Mouse (Mus musculus): Measurements from ENCODE around the gene Trpm8.

Gene Trpm8

GRCm38 (mm10) chr1:88304261-88304985, 27.0 kb downstream of the Trpm8 start:
- DNase-seq: no peak

DNA sequence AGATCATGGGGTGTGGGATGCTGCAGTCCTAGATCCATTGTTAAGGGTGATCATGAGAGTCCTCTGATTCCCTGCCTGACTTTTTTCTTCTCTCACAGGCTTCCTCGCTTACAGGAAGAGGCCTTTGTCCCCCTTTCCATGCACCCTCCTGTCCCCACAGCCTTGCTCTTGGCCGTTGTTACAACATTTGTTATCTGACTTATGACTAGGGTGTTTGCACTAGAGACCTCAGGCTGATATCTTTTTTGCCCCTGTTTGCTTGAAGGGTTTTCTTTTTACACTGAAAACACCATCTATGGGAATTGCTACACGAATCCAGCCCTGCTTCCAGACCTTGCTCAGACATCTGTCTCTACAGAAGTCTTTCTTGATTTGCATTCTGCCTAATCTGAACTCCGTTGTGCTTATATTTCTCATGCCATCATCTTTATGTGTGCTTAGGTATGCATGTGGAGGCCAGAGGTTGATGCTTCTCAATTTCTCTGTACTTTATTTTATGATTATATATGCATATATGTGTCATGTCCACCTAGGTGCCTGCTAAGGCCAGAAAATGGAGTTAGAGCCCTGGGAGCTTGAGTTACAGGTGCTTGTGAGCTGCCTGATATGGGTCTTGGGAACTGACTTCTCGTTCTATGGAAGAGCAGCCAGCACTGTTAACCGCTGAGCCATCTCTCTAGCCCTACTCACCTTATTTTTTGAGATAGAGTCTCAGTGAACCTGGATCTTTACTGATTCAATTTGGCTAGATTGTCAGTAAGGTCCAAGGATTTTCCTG, 27.7 kb downstream of the Trpm8 start:
- DNase-seq: no peak

DNA sequence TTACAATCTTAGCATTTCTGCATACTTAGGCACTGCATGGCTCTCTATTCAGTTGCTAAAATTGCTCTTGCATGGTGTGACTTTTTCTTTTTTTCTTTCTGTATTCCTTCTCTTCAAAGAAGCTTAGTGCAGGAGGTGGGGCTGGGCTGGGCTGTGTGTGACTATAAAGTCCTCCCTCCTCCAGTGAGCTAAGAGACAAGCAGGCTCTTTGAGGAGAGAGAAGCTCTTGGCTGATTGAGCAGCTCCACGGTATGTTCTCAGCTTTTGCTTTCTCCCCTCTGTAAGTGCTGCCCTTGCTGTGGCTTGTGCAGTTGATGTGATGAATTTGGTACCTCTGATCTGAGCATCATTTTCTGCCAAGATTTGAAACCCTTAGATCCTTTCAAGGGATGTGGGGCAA, 29.1 kb downstream of the Trpm8 start:
- no peak for DNase-seq

- no peak for DNase-seq
Measured at GRCm38 (mm10) chr1:88307180-88307579, 29.7 kb downstream of the Trpm8 start.

GRCm38 (mm10) chr1:88309020-88309419, 31.6 kb downstream of the Trpm8 start:
- DNase-seq: no peak

GRCm38 (mm10) chr1:88309905-88310304, 32.4 kb downstream of the Trpm8 start:
- no peak for DNase-seq

DNA sequence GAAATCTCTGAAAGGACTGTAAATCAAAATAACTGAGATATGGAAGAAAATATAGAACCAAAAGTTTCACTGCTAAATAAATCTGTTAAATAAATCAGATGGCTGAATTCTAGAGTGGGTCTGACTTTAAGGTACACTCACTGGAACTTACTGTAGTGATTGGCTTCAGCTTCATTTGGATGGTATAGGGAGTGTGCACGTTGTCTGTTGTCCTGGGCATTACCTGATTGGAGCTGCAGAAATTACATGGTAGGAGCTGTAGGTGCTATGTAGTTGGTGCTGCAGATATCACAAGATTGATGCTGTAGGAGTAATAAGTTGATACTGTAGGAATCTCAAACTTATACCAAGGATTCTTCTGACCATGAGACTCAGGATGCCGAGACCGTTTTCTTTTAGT, 32.9 kb downstream of the Trpm8 start:
- no peak for DNase-seq

GRCm38 (mm10) chr1:88317279-88317678, 39.8 kb downstream of the Trpm8 start:
- DNase-seq: no peak

- DNase-seq: peak; percentile 26 to 55
Measured at GRCm38 (mm10) chr1:88318531-88319060, 41.1 kb downstream of the Trpm8 start.

- DNase-seq: no peak
Measured at GRCm38 (mm10) chr1:88320821-88321395, 43.4 kb downstream of the Trpm8 start.

GRCm38 (mm10) chr1:88322146-88322545, 44.7 kb downstream of the Trpm8 start:
- no peak for DNase-seq

- DNase-seq: no peak
Measured at GRCm38 (mm10) chr1:88323101-88323500, 45.6 kb downstream of the Trpm8 start.

DNA sequence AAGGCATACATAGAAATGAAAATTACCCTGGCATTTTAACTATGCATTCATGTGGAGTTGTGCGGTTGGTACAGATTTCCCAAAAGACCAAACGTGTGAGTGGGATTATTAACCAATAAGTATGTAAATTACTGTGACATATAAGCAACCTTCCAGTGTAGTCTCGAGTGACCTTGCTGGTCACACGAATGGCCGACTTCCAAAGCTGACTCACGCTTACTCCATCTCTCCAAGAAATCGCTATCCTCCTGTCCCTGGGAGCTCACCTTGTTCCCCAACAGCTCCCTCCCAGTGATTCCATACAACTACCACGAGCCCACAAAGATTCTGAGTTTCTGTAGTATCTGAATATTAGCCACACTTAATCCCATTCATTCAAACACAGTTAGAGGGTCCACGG, 62.0 kb downstream of the Trpm8 start:
- DNase-seq: no peak

GRCm38 (mm10) chr1:88342615-88343014, 65.2 kb downstream of the Trpm8 start:
- no peak for DNase-seq

DNA sequence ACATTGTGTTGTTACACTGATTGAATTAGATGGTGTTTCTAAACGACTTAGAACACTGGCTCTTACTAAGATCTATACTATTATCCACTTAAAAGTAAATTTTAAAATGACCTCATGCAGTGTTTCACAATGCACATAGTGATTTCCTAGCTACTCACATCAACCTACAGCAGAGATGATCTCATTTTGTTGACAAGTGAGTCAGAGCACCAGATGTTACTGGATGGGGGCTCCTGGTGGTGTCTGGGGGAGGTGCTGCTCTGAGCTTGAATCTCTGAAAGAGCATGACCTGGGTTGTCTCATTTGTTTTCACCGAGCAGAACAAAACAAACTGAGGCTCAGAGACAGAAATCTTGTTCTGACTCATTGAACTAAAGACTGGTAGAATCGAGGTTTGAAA, 68.1 kb downstream of the Trpm8 start:
- DNase-seq: no peak

DNA sequence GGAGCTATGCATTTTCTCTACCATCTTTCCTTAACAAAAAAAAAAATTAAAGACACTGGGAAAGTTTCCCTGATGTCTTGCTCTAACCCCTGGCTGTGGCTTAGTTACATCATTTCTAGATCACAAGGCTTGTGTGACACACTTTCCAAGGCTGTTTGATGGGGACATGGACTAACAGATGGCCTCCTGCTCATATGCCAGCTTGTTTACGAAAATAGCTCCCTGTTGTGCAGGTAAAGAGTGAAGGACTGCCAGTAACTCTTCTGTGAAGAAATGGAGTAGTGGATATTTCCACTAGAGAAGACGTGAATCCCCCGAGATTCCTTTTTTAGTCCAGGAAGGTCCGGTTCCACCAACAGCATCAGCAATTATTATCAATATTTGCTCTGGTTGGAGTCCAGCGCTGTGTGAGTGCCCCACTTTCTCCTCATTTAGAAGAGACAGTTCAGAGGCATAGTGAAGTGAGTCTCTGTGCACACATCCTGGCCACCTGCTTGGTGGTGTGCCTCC, 71.1 kb downstream of the Trpm8 start:
- DNase-seq: no peak

DNA sequence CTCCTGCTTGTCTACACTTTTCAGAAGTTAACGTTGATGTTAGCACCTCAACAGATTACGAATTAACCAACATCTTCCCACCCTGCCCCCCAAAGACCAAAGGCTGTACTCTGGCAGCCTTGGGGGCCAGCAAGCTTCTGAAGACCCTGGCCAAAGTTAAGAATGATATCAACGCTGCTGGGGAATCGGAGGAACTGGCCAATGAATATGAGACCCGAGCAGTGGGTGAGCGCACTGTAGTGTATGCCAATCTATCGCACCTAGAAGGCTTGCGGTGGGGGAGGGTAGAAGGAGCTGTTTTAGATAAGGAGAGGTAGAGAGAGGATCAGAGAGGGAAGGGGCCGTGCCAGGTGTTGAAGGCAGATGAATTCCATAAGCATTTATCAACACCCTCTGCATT, 73.3 kb downstream of the Trpm8 start:
- DNase-seq: no peak

GRCm38 (mm10) chr1:88355025-88355424, 77.6 kb downstream of the Trpm8 start:
- no peak for DNase-seq

DNA sequence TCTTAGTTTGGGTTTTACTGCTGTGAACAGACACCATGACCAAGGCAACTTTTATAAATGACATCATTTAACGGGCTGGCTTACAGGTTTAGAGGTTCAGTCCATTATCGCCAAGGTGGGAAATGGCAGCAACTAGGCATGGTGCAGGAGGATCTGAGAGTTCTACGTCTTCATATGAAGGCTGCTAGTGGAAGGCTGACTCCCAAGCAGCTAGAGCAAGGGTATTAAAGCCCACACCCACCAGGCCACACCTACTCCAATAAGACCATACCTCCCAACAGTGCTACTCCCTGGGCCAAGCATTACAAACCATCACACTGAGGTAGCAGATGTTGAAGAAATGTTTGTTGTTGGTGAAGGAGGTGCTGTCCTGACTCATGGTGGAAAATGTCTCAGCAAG, 78.2 kb downstream of the Trpm8 start:
- DNase-seq: no peak

- no peak for DNase-seq
Measured at GRCm38 (mm10) chr1:88356616-88357015, 79.2 kb downstream of the Trpm8 start.

DNA sequence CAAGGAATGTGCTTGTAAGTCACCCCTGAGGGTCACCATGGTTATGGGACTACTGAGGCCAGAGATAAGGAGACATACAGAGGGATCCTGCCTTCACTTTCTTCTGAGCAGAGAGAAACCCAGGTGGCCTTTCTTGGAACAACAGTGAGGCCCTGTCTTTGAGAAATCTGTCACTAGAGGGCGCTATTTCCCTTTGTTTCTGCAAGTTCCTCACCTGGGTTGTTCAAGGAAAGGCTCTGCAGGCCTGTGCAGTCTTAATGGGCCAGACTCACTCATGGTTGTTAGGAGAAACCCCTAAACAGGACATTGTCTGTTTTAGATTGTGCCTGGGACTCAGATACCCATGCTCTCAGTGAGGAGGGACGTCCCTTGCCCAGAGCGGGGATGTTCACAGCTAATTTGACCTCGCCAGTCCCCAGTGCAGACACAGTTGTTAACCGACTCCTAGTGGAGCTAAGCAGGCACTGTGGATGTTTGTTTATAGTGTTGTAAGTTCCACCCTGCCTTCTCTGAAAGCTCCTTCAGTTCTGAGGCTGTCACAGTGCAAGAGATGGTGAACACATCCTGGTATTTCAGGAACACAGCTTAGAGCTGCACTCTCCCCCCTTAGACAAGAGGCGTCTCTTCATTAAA, 80.1 kb downstream of the Trpm8 start:
- DNase-seq: peak in 1 of 2 experiments; percentile 17

GRCm38 (mm10) chr1:88358102-88358654, 80.7 kb downstream of the Trpm8 start:
- no peak for DNase-seq

DNA sequence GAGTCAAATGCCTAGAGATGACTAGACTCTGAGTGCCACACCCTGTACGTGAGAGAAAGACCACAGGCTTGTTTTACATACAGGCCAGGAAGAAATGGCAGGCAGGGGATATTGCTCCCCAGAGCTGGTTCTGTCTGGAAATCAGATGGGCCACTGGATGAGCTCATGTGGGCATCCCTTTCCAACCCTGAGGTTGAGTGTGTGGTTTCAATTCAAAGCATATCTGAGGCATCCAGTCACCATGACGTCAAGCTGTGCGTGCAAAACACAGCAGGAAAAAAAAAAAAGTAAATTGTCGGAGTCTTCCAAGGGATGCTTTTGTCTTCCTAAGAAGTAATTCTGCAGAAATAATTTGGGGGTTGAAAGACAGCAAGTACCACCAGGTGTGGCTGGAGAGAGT, 83.6 kb downstream of the Trpm8 start:
- no peak for DNase-seq

All from thymus, postnatal 36 days (tissue).